Mouse (Mus musculus) ES-E14 (cell line): ENCODE data around the gene Gm3676.
"Not testable (repeated sequence)": the region's sequence is repeated elsewhere in the genome, so short reads cannot be mapped to it uniquely, and the experiment has no call there.

ENCODE experiments used
- CHD2 ChIP-seq: IDR thresholded peaks from 2 replicates; pipeline ENCODE4 v1.6.1; 2014; ENCODE audit warnings: mild to moderate bottlenecking, low read depth, low read length, inconsistent platforms
- ZC3H11A ChIP-seq: IDR thresholded peaks from 2 replicates; pipeline ENCODE4 v1.6.1; 2012; ENCODE audit warnings: low read depth, mild to moderate bottlenecking, inconsistent platforms, low read length, borderline replicate concordance

DNA sequence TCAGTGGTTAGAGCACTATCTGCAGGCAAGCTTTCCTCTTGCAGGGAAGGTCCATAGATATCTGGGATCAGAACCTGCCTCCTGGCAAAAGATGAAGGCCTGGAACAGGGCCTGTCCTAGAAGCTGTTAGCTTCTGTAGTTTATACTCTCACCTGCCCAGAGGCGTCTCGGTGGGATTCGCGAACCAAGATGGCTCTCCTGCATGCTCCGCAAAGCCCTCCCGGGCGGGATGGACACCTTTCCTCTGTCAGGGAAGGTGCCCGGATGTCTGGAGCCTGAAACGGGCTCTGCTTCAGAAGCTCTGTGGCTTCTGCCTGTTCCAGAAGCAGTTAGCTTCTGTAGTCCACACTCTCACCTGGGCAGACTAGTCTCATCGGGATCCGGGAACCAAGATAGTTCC is 16.1 kb downstream of the Gm3676 start:
- TF ChIP-seq ZC3H11A, CHD2: not testable (repeated sequence)
